Mouse (Mus musculus) embryonic facial prominence, embryonic 10.5 days (tissue): ENCODE measurements around the gene Chst13. TPM values are rescaled to one million over a fixed set of nuclear protein-coding genes. Genes with fewer than 3 reads are reported as not detected.

Experiments used
- DNase-seq: peaks from one replicate; pipeline ENCODE4 v3.0.0-alpha.2; 2017; ENCODE audit warnings: low spot score
- H3K27ac ChIP-seq: fragments of 300-500 bp; sonication (generic); replicated peaks from 2 replicates; pipeline ENCODE4 v1.5.1; 2016; ENCODE audit warnings: mild to moderate bottlenecking
- H3K27me3 ChIP-seq: fragments of 300-500 bp; sonication (generic); replicated peaks from 2 replicates; pipeline ENCODE4 v1.6.1; 2016; ENCODE audit warnings: low read depth, mild to moderate bottlenecking; ENCODE audit not compliant: poor library complexity, severe bottlenecking
- H3K36me3 ChIP-seq: fragments of 300-500 bp; sonication (generic); replicated peaks from 2 replicates; pipeline ENCODE4 v1.6.1; 2016; ENCODE audit warnings: mild to moderate bottlenecking, moderate library complexity
- H3K4me1 ChIP-seq: fragments of 300-500 bp; sonication (generic); 2 replicates; pipeline ENCODE4 v1.6.1; 2016
- H3K4me3 ChIP-seq: fragments of 300-500 bp; sonication (generic); 2 replicates; pipeline ENCODE4 v1.5.1; 2016; ENCODE audit warnings: mild to moderate bottlenecking, moderate library complexity
- H3K9me3 ChIP-seq: fragments of 300-500 bp; sonication (generic); 2 replicates; pipeline ENCODE4 v1.6.1; 2016; ENCODE audit warnings: mild to moderate bottlenecking
- WGBS: fragments of 180-500 bp; shearing (Covaris S2); methylation state at CpG from one replicate; pipeline ENCODE4 v1.1.7; 2016; 5-methylcytosine and 5-hydroxymethylcytosine counted together
- polyA plus RNA-seq: library from polyadenylated mRNA; unstranded; fragments of >200 nt; fragmentation: Nextera tagmentation; extraction: Ambion mirVana; gene quantifications from 2 replicates; pipeline ENCODE4 v1.2.1, GENCODE M21; 2016

The Chst13 gene
- polyA plus RNA-seq, 1 experiment from 2014 or later, result 0.11 TPM

DNA sequence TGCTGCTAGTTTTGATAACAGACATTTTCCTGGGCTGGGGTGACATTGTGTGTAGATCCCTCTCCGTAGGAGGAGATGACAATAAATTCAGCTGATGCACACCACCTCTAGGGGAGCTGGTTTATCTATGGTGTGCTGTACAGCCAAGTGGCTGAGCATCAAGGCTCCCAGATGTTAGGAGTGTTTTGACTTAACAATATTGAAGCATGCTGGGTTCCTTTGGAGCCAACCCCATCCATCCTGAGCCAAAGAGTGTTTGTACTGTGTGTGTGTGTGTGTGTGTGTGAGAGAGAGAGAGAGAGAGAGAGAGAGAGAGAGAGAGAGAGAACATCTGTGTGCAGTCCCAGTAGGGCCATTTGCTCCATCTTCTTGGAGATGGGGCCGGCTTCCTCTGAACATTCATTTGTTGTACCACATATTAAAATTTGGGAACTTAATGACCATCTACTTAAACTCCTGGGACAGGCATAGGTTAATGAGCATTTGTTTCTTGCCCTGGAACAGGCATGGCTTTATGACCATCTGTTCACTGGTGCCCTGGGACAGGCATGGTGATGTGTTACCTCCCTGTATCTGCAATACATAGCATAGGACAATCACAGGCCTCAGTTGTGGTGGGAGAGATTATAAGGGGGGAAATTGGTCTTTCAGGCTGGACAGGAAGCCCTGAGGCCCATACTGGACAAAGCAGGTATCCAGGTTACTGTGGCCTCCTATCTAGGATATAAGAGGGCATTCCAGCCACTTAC is 7.3 kb downstream of the Chst13 start:
- 77% methylated on average over 2 of the region's 2 CpGs for WGBS
- Histone ChIP-seq H3K27me3 (no peaks in the 10 kb centered on the region), H3K9me3 (no peaks in the 10 kb centered on the region), H3K4me1 (no peaks in the 10 kb centered on the region), H3K4me3 (no peak overlapping the region), H3K27ac (no peak overlapping the region), H3K36me3 (no peaks in the 10 kb centered on the region)
- DNase-seq, result no peak

DNA sequence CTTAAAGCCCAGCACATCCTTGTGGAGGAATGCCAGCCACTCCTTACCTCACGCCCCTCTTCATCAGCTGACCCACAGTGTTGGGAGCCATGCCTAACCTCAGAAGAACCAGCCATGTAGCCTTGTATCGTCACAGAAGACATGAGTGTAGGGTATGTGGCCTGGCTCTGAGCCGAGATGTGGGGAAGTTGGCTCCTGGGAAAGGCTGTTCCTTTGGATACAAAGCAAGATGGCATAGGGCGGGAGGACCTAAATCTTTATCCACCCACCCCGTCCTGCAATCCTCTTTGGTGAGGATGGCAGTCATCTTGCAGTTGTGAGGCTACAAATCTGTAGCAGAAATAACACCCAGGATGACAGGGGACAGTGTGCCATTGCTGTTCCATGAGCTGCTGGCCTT is 9.0 kb downstream of the Chst13 start:
- H3K27me3 ChIP-seq, result no peaks in the 10 kb centered on the region
- H3K36me3 ChIP-seq, result no peaks in the 10 kb centered on the region
- H3K27ac ChIP-seq, result no peak overlapping the region
- H3K4me3 ChIP-seq, result no peak overlapping the region
- 86% methylated on average over 5 of the region's 5 CpGs for WGBS
- peaks cover 3% of the 10 kb centered on the region; the same call in 1 of the 2 replicates for H3K9me3 ChIP-seq
- no peak for DNase-seq
- H3K4me1 ChIP-seq, result no peaks in the 10 kb centered on the region

DNA sequence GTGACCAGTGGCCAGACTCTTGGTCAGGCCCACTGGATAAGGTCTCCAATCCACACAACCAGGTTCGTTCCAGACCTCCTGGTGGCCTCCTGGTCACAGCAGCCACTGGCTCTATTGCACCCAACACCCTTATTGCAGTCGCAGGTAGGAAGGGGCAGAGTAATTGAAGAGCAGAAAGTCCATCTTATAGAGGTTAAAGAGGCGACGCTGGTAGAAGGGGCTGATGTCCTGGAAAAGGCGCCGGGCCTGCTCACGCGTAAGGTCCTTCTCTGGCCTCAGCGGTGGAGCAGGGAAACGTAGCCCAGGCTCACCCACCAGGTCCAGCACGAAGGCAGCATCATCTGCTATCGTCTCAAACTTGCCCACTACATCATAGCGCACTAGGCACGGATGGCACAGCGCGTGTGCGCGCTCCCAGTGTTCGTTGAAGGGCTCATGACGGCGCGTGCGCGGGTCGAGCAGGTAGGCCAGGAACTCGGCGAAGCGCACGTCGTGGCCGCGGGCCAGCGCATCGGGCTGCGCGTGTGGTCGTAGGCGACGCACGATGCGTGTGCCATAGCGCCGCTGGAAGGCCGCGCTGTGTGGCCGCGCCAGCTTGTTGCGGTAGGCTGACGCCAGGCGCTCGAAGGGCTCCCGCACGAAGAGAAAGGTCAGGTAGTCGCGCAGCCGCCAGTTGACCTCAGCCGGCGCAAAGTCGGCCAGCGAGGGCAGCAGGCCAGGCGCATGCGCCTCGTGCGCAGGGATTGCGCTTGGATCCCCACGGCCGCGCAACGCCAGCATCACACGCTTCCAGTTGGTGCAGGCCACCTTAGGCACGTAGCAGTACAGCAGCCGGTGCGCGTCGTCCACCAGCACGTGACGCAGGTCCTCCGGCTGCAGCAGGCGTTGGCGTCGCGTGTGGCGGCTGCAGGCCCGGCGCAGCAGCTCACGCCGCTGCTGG is 15.9 kb downstream of the Chst13 start:
- H3K4me1 ChIP-seq, result no peaks in the 10 kb centered on the region
- H3K27ac ChIP-seq, result no peak overlapping the region
- no peak for DNase-seq
- H3K9me3 ChIP-seq, result peaks cover 20% of the 10 kb centered on the region
- 87% methylated on average over 87 of the region's 87 CpGs for WGBS
- no peaks in the 10 kb centered on the region for H3K36me3 ChIP-seq
- H3K4me3 ChIP-seq, result no peak overlapping the region
- H3K27me3 ChIP-seq, result no peaks in the 10 kb centered on the region

DNA sequence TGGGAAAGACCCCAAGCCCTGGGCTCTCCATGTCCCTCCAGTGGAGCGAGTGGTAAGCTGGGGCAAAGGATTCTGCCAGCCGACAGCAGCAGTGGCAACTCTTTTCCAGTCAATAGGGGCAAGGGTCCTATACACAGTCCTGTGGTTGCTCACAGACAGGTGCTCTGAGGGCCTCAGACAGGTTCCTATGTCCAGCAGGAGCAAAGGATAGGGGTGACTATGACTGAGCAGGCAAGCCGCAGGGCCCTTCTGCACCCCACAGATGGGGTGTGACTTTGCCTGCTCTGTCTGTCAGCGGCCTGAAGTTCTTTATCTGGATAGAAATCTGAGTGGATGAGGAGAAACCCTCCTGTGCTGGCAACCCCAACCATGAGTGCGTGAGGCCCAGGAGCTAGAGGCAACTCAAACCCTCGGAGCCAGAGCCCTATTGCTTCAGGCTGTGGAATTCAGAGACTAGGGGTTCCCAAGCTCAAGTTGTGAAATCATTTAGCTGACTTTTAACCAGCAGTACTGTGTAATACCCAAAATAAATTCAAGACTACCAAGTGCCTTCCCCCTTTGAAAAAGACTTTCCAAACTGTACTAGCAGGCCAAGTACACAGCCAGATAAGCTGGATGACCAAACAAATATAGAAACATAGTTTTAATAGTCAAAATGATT is 18.5 kb downstream of the Chst13 start:
- Histone ChIP-seq H3K36me3 (no peaks in the 10 kb centered on the region), H3K9me3 (peaks cover 20% of the 10 kb centered on the region), H3K4me3 (no peak overlapping the region), H3K27me3 (no peaks in the 10 kb centered on the region), H3K27ac (no peak overlapping the region), H3K4me1 (no peaks in the 10 kb centered on the region)
- no peak for DNase-seq
- WGBS, result 85% methylated on average over 6 of the region's 6 CpGs

DNA sequence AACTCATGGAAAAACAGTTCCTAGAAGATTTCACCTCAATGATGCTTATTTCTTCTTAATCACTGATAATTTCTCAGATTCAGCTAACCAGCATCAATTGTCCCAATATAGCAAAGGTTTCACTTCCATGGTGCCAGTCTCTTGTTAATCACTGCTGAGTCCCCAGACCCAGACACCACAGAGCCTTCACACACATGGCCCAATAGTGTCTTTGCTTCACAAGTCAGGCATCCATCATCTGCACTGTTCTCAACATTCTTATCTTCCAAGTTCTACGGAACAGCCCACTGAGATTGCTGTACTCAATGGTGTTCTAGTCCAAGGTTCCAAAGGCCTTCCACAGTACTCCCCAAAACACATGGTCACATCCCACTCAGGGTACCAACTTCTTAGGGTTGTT is 24.1 kb downstream of the Chst13 start, which contains the start of gene BC048671:
BC048671 (plus strand) TSS at position 301 of the 400 bp plus-strand sequence.
- Histone ChIP-seq H3K27ac (no peak within 1 kb of the TSS), H3K9me3 (peaks cover 7% of the 10 kb centered on the region; the same call in 1 of the 2 replicates), H3K36me3 (no peaks in the 10 kb centered on the region), H3K4me1 (no peaks in the 10 kb centered on the region), H3K4me3 (no peak within 1 kb of the TSS), H3K27me3 (no peaks in the 10 kb centered on the region)
- WGBS, result 88% methylated on average over 1 of the region's 1 CpGs
- no peak for DNase-seq

DNA sequence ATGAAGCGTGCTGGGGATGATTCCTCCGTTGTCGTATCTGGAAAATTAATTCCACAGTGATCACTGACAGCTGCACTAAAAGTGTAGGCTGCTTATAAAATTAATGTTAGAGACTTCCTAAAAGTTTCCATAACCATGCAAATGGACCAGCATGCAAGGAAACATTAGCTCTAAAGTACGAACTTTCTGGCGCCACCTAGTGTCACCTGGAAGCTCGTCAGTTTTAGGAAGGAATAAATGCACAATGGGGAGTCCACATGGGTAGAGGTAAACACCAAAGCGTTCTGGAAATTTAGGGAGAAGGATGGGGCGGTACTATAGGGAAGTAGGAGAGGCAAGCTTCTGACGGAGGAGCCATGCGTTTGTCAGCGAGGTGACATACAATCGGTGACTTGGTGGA is 36.7 kb downstream of the Chst13 start:
- no peak for DNase-seq
- 55% methylated on average over 12 of the region's 12 CpGs for WGBS
- H3K36me3 ChIP-seq, result no peaks in the 10 kb centered on the region
- no peaks in the 10 kb centered on the region for H3K4me1 ChIP-seq
- H3K9me3 ChIP-seq, result peaks cover 19% of the 10 kb centered on the region; the same call in 1 of the 2 replicates
- H3K27ac ChIP-seq, result no peak overlapping the region
- H3K4me3 ChIP-seq, result no peak overlapping the region
- no peaks in the 10 kb centered on the region for H3K27me3 ChIP-seq

Other genes with a start within 250 kb of the Chst13 start
- gene Vmn1r49, start 246.7 kb downstream of the Chst13 start, polyA plus RNA-seq, result not detected in 2 replicates
- gene Vmn1r50, start 223.8 kb downstream of the Chst13 start, polyA plus RNA-seq, result not detected in 2 replicates
- gene Vmn1r51, start 202.6 kb downstream of the Chst13 start, polyA plus RNA-seq, result not detected in 2 replicates
- not detected in 2 replicates for gene Vmn1r52, start 150.4 kb downstream of the Chst13 start, polyA plus RNA-seq
- gene V1ra8, start 122.4 kb downstream of the Chst13 start, polyA plus RNA-seq, result not detected in 2 replicates
- gene Vmn1r53, start 100.7 kb downstream of the Chst13 start, polyA plus RNA-seq, result not detected in 2 replicates
- not detected in 2 replicates for gene Vmn1r54, start 78.9 kb downstream of the Chst13 start, polyA plus RNA-seq
- gene BC048671, start 24.0 kb downstream of the Chst13 start, polyA plus RNA-seq, result not detected in 2 replicates
- gene Uroc1, start 8.1 kb upstream of the Chst13 start, polyA plus RNA-seq, result 0.04 TPM in 1 of 2 replicates, not detected in the other
- gene Zxdc, start 44.3 kb upstream of the Chst13 start, polyA plus RNA-seq, result 6.0 and 7.2 TPM in 2 replicates
- 0.76 and 0.99 TPM in 2 replicates for gene Cfap100, start 103.6 kb upstream of the Chst13 start, polyA plus RNA-seq
- 6.4 and 7.5 TPM in 2 replicates for gene Klf15, start 137.4 kb upstream of the Chst13 start, polyA plus RNA-seq
- gene Aldh1l1, start 161.2 kb upstream of the Chst13 start, polyA plus RNA-seq, result 1.5 and 2.1 TPM in 2 replicates